Mouse (Mus musculus): ENCODE measurements around the gene Prpf18.

DNA sequence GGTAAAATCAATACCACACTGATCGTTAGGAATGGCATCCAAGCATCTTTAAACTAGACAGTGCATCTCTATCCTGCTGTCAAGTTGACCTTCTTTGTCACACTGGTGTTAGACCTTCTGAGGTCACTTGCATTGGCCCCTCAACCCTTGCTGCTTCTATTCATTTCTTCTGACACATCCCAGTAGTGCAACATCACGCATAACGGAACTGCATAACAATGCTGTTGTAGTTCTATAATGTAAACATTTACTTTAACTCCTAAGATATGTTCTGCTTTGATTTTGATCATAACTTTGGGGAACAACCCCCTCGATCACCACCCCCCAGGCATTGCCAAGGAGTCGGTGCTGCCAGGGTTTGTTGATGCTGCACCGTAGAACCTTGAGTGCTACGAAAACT, 75.9 kb downstream of the Prpf18 start:
- TF ChIP-seq POLR2A (IDR thresholded peaks at IDR 0.05; ENCODE audit: borderline replicate concordance, low read depth, low read length) (no peak), CTCF (IDR thresholded peaks at IDR 0.05; ENCODE audit: low read depth, low read length) (no peak)
